Mouse (Mus musculus) hindbrain, embryonic 10.5 days (tissue): ENCODE data around the gene Ttc41. TPM values are rescaled to one million over a fixed set of nuclear protein-coding genes. Genes with fewer than 3 reads are reported as not detected.

Source experiments
- DNase-seq: peaks from one replicate; pipeline ENCODE4 v3.0.0-alpha.2; 2017; ENCODE audit warnings: low spot score
- H3K27ac ChIP-seq: fragments of 300-500 bp; sonication (generic); 2 replicates; pipeline ENCODE4 v1.5.1; 2016; ENCODE audit warnings: mild to moderate bottlenecking, moderate library complexity
- H3K27me3 ChIP-seq: fragments of 300-500 bp; sonication (generic); 2 replicates; pipeline ENCODE4 v1.6.1; 2016; ENCODE audit warnings: mild to moderate bottlenecking; ENCODE audit not compliant: poor library complexity, insufficient read depth, severe bottlenecking
- H3K36me3 ChIP-seq: fragments of 300-500 bp; sonication (generic); 2 replicates; pipeline ENCODE4 v1.6.1; 2016; ENCODE audit warnings: mild to moderate bottlenecking, moderate library complexity
- H3K4me1 ChIP-seq: fragments of 300-500 bp; sonication (generic); replicated peaks from 2 replicates; pipeline ENCODE4 v1.6.1; 2016; ENCODE audit warnings: mild to moderate bottlenecking
- H3K4me3 ChIP-seq: fragments of 300-500 bp; sonication (generic); 2 replicates; pipeline ENCODE4 v1.5.1; 2016; ENCODE audit warnings: mild to moderate bottlenecking, moderate library complexity
- H3K9me3 ChIP-seq: fragments of 300-500 bp; sonication (generic); 2 replicates; pipeline ENCODE4 v1.6.1; 2016; ENCODE audit warnings: mild to moderate bottlenecking, moderate library complexity
- WGBS: fragments of 180-500 bp; shearing (Covaris S2); methylation state at CpG from one replicate; pipeline ENCODE4 v1.1.7; 2016; 5-methylcytosine and 5-hydroxymethylcytosine counted together
- polyA plus RNA-seq: library from polyadenylated mRNA; unstranded; fragments of >200 nt; fragmentation: Nextera tagmentation; extraction: Ambion mirVana; gene quantifications from 2 replicates; pipeline ENCODE4 v1.2.1, GENCODE M21; 2016

Ttc41 gene
- polyA plus RNA-seq, 1 experiment from 2014 or later: 2.9 TPM

GRCm38 (mm10) chr10:86794196-86794595 is 88.6 kb downstream of the Ttc41 start:
- Histone ChIP-seq H3K4me1 (peaks cover 10% of the 10 kb centered on the region; the same call in 1 of the 2 replicates), H3K27ac (no peak overlapping the region), H3K9me3 (no peaks in the 10 kb centered on the region), H3K27me3 (no peaks in the 10 kb centered on the region), H3K4me3 (no peak overlapping the region), H3K36me3 (no peaks in the 10 kb centered on the region)
- DNase-seq: no peak
- 90% methylated on average over 4 of the region's 4 CpGs for WGBS

DNA sequence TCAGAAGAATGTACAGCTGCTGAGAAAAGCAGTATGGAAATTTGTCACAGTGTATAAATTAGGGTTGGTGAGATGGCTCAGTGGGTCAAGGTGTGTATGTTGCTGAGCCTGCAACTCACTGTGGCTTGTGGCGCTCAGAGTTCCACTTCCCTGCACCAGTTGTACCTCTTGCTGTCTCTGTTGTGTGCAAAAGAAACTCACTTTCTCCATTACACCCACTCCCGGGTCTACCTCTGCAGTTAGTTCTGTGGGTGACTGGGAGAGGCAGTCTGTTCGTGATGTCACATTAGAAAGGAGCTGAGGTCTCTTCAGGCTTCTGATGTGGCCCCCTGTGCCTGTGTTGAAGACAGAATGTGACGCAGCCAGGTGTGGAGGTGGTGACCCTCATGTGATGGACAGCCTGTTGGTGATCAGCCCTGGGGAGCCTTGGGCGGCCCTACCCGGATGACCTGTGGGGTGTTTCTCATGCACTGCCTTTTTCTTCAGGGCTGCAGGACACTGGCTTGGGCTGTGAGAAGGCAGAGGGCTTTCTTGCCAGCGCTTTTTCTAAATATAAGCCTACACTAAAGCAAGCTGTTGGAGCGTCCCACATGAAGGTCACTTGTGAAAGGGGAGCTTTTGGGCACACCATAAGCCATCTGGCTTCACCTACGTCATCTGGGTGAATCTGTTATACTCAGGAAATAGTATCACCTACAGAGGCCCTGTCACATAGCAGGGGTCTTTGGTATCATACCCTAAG is 89.4 kb downstream of the Ttc41 start:
- peaks cover 10% of the 10 kb centered on the region; the same call in 1 of the 2 replicates for H3K4me1 ChIP-seq
- no peak overlapping the region for H3K27ac ChIP-seq
- no peak for DNase-seq
- H3K36me3 ChIP-seq: no peaks in the 10 kb centered on the region
- H3K27me3 ChIP-seq: no peaks in the 10 kb centered on the region
- no peak overlapping the region for H3K4me3 ChIP-seq
- WGBS: 89% methylated on average over 9 of the region's 9 CpGs
- no peaks in the 10 kb centered on the region for H3K9me3 ChIP-seq

DNA sequence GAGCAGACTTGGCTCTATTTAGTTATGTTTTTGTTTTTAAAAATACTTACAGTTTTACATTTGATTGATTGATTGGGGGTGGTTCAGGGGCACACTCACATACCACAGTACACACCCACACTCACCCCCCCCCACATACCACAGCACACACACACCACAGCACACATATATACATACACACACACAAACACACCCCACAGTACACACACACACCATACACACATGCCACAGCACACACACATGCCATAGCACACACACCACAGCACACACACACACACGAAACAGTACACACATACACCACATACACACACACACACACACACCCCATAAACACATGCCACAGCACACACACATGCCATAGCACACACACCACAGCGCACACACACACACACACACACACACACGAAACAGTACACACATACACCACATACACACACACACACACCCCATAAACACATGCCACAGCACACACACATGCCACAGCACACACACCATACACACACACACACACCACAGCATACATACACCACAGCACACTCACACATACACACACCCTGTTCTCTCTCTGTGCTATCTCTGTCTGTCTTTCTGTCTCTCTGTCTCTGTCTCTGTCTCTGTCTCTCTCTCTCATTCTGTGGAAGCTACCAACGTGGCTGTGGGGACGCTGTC is 90.6 kb downstream of the Ttc41 start:
- Histone ChIP-seq H3K4me3 (no peak overlapping the region), H3K27me3 (no peaks in the 10 kb centered on the region), H3K36me3 (no peaks in the 10 kb centered on the region), H3K27ac (no peak overlapping the region), H3K9me3 (no peaks in the 10 kb centered on the region), H3K4me1 (peaks cover 10% of the 10 kb centered on the region; the same call in 1 of the 2 replicates)
- WGBS: 88% methylated on average over 5 of the region's 5 CpGs
- no peak for DNase-seq

DNA sequence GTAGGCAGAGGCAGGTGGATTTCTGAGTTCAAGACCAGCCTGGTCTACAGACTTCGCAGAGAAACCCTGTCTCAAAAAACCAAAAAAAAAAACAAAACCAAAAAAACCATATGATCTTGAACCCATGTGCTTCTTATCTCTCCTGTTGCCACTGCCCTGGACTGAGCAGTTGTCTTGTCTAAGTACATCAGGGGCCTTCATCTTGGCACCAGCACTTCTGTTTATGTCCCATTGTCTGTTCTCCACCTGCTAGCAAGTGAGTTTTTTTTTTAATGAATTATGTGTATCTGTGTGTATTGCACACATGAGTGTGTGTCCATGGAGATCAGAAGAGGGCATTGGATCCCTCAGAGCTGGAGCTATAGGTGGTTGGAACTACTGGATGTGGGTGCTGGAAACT is 101.8 kb downstream of the Ttc41 start:
- H3K36me3 ChIP-seq: 0 out of 2 replicates have a peak, but pooled peaks cover 3% of the 10 kb centered on the region
- H3K4me3 ChIP-seq: no peak overlapping the region
- H3K4me1 ChIP-seq: peaks cover 9% of the 10 kb centered on the region; the same call in 1 of the 2 replicates
- DNase-seq: no peak
- peak overlapping the region; percentile 23; the same call in 1 of the 2 replicates for H3K27ac ChIP-seq
- no peaks in the 10 kb centered on the region for H3K9me3 ChIP-seq
- H3K27me3 ChIP-seq: no peaks in the 10 kb centered on the region
- 88% methylated on average over 1 of the region's 1 CpGs for WGBS

DNA sequence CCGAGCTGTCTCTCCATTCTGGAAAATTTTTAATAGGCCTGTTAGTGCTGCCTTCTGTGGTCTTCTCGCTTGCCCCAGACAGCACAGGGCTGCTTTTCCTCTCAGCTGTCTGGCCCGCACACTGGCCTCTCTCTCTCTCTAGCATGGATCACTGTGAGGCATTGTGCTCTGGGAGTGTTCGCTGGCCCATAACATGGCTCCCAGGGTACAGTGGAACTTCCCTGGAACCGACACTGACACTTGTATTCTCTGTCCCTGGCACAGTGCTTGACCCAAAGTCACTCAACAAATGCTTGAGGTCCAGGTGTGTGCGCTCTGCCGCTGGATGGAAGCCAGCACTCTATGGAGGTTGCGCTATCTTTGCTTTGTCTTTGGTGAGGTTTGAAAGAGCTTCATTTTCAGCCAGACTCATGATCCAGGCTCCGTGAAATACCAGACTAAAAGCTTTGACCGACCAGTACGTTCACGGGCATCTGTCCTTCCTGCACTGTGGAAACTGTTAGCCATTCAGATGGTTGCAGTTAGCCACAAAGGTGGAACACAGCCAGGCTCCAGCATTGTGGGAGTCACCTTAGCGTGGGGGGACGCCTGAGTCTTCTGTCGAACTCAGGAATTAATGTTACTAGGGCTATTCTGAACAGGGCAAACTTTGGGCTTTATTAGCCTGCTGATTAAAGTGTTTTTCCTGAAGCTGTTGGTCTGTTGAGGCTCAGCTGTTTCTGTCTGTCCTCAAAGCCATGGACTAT is 102.6 kb downstream of the Ttc41 start:
- no peak overlapping the region for H3K4me3 ChIP-seq
- 81% methylated on average over 15 of the region's 15 CpGs for WGBS
- DNase-seq: no peak
- peaks cover 9% of the 10 kb centered on the region; the same call in 1 of the 2 replicates for H3K4me1 ChIP-seq
- no peaks in the 10 kb centered on the region for H3K9me3 ChIP-seq
- H3K36me3 ChIP-seq: 0 out of 2 replicates have a peak, but pooled peaks cover 3% of the 10 kb centered on the region
- 0 out of 2 replicates have a peak overlapping the region, but pooled peaks have one; percentile 29 for H3K27ac ChIP-seq
- no peaks in the 10 kb centered on the region for H3K27me3 ChIP-seq

DNA sequence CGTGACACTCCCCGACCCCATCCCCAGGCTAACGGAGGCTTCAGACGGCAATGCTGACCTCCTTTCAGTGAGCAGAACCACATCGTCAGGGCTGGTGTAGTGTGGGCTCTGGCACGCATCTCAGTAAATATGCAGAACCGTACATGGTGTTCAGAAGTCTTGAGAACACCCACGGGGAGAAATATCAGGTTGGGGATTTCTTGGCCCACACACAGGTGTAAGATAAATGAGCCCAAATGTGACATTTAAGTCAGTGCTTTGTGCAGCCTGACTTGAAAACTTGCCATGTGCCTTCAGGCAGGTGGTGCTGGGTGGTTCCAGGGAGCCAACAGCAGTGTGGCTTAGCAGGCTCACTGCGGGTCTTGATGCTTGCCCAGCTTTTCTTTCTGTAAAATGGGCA is 104.4 kb downstream of the Ttc41 start:
- no peaks in the 10 kb centered on the region for H3K9me3 ChIP-seq
- peaks cover 21% of the 10 kb centered on the region for H3K4me1 ChIP-seq
- DNase-seq: no peak
- H3K27me3 ChIP-seq: no peaks in the 10 kb centered on the region
- H3K36me3 ChIP-seq: 0 out of 2 replicates have a peak, but pooled peaks cover 3% of the 10 kb centered on the region
- no peak overlapping the region for H3K27ac ChIP-seq
- WGBS: 88% methylated on average over 9 of the region's 9 CpGs
- no peak overlapping the region for H3K4me3 ChIP-seq

GRCm38 (mm10) chr10:86810612-86811011 is 105.0 kb downstream of the Ttc41 start:
- H3K27ac ChIP-seq: no peak overlapping the region
- no peaks in the 10 kb centered on the region for H3K9me3 ChIP-seq
- 88% methylated on average over 5 of the region's 5 CpGs for WGBS
- H3K4me3 ChIP-seq: no peak overlapping the region
- no peaks in the 10 kb centered on the region for H3K27me3 ChIP-seq
- peaks cover 22% of the 10 kb centered on the region for H3K4me1 ChIP-seq
- no peak for DNase-seq
- H3K36me3 ChIP-seq: 0 out of 2 replicates have a peak, but pooled peaks cover 3% of the 10 kb centered on the region

- 75% methylated on average over 19 of the region's 19 CpGs for WGBS
- H3K36me3 ChIP-seq: no peaks in the 10 kb centered on the region
- H3K4me1 ChIP-seq: peaks cover 22% of the 10 kb centered on the region
- H3K27ac ChIP-seq: peak overlapping the region; percentile 46; the same call in 1 of the 2 replicates
- no peaks in the 10 kb centered on the region for H3K9me3 ChIP-seq
- no peaks in the 10 kb centered on the region for H3K27me3 ChIP-seq
- no peak for DNase-seq
- no peak overlapping the region for H3K4me3 ChIP-seq
Observed at GRCm38 (mm10) chr10:86814292-86815131, 108.9 kb downstream of the Ttc41 start.

DNA sequence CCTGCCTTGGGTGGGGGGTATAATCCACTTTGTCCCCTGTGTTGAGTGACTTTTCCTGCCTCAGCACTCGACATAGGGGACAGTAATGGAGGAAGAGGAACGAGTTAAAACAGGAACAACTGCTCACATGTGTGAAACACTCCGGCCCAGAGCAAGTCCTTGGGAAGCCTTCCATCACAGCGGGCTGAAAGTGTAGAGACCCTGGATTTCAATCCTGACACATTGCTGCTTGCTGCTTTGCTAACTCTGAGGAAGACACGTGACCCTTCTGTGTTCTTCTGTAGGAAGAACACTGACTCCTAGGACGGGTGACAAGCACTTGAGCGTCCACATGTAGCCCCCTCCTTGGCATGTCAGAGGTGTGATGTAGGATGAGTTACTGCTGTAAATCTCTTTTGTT is 109.5 kb downstream of the Ttc41 start:
- no peak overlapping the region for H3K27ac ChIP-seq
- WGBS: 89% methylated on average over 7 of the region's 7 CpGs

DNA sequence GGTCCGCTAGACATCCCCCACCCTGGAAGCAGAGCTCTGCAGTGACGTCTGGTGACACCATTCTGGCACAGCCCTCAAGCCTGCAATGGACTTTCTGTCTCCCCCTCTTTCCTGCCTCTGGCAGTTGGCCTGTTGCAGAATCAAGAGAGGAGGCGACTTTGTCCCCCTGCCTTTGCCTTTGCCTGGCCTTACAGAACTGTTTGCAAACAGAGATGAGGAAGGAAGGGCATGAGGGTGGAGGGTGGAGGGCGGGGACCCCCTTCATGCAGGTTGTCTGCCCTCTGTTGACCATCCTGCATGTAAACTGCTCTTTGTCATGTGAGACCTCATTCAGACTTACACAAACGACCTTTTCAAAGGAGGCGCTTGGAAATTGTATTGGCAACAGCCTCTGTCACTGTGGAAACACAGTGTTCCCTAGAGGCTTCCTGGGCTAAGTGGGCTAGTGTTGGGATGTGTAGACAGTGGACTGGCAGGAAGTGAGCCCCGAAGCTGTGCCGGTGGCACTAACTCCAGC is 114.1 kb downstream of the Ttc41 start:
- no peaks in the 10 kb centered on the region for H3K36me3 ChIP-seq
- H3K4me3 ChIP-seq: 0 out of 2 replicates have a peak overlapping the region, but pooled peaks have one; percentile 6
- peak; percentile 49 for DNase-seq
- H3K27ac ChIP-seq: peak overlapping the region; percentile 69
- 25% methylated on average over 8 of the region's 8 CpGs for WGBS
- no peaks in the 10 kb centered on the region for H3K9me3 ChIP-seq
- peaks cover 37% of the 10 kb centered on the region for H3K4me1 ChIP-seq
- H3K27me3 ChIP-seq: peaks cover 3% of the 10 kb centered on the region; the same call in 1 of the 2 replicates

More for the DNA sequence above, 109.5 kb downstream of the Ttc41 start:
- no peaks in the 10 kb centered on the region for H3K9me3 ChIP-seq
- no peaks in the 10 kb centered on the region for H3K36me3 ChIP-seq
- no peaks in the 10 kb centered on the region for H3K27me3 ChIP-seq
- H3K4me1 ChIP-seq: peaks cover 29% of the 10 kb centered on the region
- no peak for DNase-seq
- H3K4me3 ChIP-seq: no peak overlapping the region

DNA sequence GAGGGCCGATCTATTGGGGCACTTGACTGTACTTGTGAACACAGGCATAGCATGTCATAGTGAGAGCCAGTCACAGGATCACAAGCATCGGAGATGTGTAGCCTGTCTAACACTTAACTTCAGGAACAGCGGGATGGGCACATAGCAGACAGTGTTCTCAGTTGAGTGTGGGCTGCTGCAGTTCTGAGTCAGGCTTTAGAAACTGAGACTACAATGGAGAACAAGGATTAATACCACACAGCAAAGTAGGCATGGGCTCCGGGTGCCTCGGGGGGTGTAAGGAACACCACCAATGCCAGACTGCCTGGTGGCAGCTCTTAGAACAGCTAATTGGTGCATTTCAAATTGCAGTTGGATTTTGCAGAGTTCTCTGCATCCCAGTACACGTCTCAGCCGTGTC is 115.4 kb downstream of the Ttc41 start:
- no peak for DNase-seq
- no peak overlapping the region for H3K4me3 ChIP-seq
- H3K9me3 ChIP-seq: no peaks in the 10 kb centered on the region
- peaks cover 3% of the 10 kb centered on the region; the same call in 1 of the 2 replicates for H3K27me3 ChIP-seq
- H3K27ac ChIP-seq: no peak overlapping the region
- peaks cover 42% of the 10 kb centered on the region for H3K4me1 ChIP-seq
- WGBS: 91% methylated on average over 7 of the region's 7 CpGs
- no peaks in the 10 kb centered on the region for H3K36me3 ChIP-seq

- no peak overlapping the region for H3K4me3 ChIP-seq
- peaks cover 6% of the 10 kb centered on the region for H3K36me3 ChIP-seq
- H3K27ac ChIP-seq: no peak overlapping the region
- 84% methylated on average over 6 of the region's 6 CpGs for WGBS
- peaks cover 37% of the 10 kb centered on the region for H3K4me1 ChIP-seq
- no peak for DNase-seq
- H3K27me3 ChIP-seq: peaks cover 3% of the 10 kb centered on the region; the same call in 1 of the 2 replicates
- H3K9me3 ChIP-seq: no peaks in the 10 kb centered on the region
Observed at GRCm38 (mm10) chr10:86824093-86824492, 118.5 kb downstream of the Ttc41 start.
